Mouse (Mus musculus): ENCODE measurements at regions not wholly inside any gene's neighbourhood (a gene's known extent, or its start where the extent isn't known, plus 50 kb on each side); places are given as distances from the start of the nearest gene placed in this dataset.

- TF ChIP-seq HCFC1 (IDR thresholded peaks at IDR 0.05; ENCODE audit: borderline replicate concordance, insufficient read depth, low read length) (no peak), ZNF384 (IDR thresholded peaks at IDR 0.05; ENCODE audit: low read depth, low read length) (no peak), ZC3H11A (IDR thresholded peaks at IDR 0.05; ENCODE audit: borderline replicate concordance, low read depth, low read length) (no peak), MAFK (IDR thresholded peaks at IDR 0.05; ENCODE audit: insufficient read depth, low read depth, low read length) (no peak)
Measured at GRCm38 (mm10) chr6:101921186-101921585, 543.5 kb upstream of the Pdzrn3 start.

Measured in ES-E14 (cell line).